Mouse (Mus musculus) megakaryocyte, embryonic 14.5 days (primary cell): ENCODE data around the gene Slc44a1. TPM values are rescaled to one million over a fixed set of nuclear protein-coding genes. Genes with fewer than 3 reads are reported as not detected.

Experiments
- H3K27me3 ChIP-seq: replicated peaks from 2 replicates; pipeline ENCODE3; 2012; ENCODE audit warnings: inconsistent platforms
- H3K36me3 ChIP-seq: replicated peaks from 2 replicates; pipeline ENCODE3; 2012; ENCODE audit warnings: low read length, inconsistent platforms, mixed read lengths
- H3K4me1 ChIP-seq: 2 replicates; pipeline ENCODE4 v1.6.1; 2012; ENCODE audit warnings: inconsistent platforms
- H3K4me3 ChIP-seq: replicated peaks from 2 replicates; pipeline ENCODE3; 2012; ENCODE audit warnings: moderate library complexity, mild to moderate bottlenecking, inconsistent platforms
- H3K9me3 ChIP-seq: 2 replicates; pipeline ENCODE4 v1.6.1; 2012; ENCODE audit warnings: inconsistent platforms
- FLI1 ChIP-seq: IDR thresholded peaks from 2 replicates; pipeline ENCODE4 v1.6.1; 2012; ENCODE audit warnings: low read length, inconsistent platforms, mixed read lengths
- GATA1 ChIP-seq: IDR thresholded peaks from 3 replicates; pipeline ENCODE4 v1.6.1; 2012; ENCODE audit warnings: mixed read lengths, low read length, inconsistent platforms, borderline replicate concordance
- polyA plus RNA-seq: library from polyadenylated mRNA; stranded (reverse); fragments of >175 nt; gene quantifications from 2 replicates; pipeline ENCODE4 v1.2.3, GENCODE M21; 2012; ENCODE audit warnings: low replicate concordance; ENCODE audit not compliant: insufficient read depth

Slc44a1 gene
- polyA plus RNA-seq, 1 experiment, result 6.2 TPM

- Histone ChIP-seq H3K9me3 (peaks cover 12% of the 10 kb centered on the region), H3K4me3 (no peak overlapping the region), H3K27me3 (no peaks in the 10 kb centered on the region), H3K4me1 (peaks cover 40% of the 10 kb centered on the region), H3K36me3 (no peaks in the 10 kb centered on the region)
- TF ChIP-seq FLI1 (no peak), GATA1 (no peak)
Measured at GRCm38 (mm10) chr4:53591941-53592340, 151.7 kb downstream of the Slc44a1 start.

- Histone ChIP-seq H3K4me1 (peaks cover 42% of the 10 kb centered on the region), H3K27me3 (no peaks in the 10 kb centered on the region), H3K36me3 (no peaks in the 10 kb centered on the region), H3K4me3 (no peak overlapping the region), H3K9me3 (peaks cover 10% of the 10 kb centered on the region)
- TF ChIP-seq FLI1 (no peak), GATA1 (no peak)
Measured at GRCm38 (mm10) chr4:53592386-53592785, 152.2 kb downstream of the Slc44a1 start.

- peak overlapping the region; percentile 74 for H3K4me3 ChIP-seq
- peaks cover 42% of the 10 kb centered on the region for H3K4me1 ChIP-seq
- no peaks in the 10 kb centered on the region for H3K9me3 ChIP-seq
- no peaks in the 10 kb centered on the region for H3K36me3 ChIP-seq
- peaks cover 2% of the 10 kb centered on the region for H3K27me3 ChIP-seq
- TF ChIP-seq FLI1, result no peak
- TF ChIP-seq GATA1, result no peak
Measured at GRCm38 (mm10) chr4:53594204-53594603, 154.0 kb downstream of the Slc44a1 start.

DNA sequence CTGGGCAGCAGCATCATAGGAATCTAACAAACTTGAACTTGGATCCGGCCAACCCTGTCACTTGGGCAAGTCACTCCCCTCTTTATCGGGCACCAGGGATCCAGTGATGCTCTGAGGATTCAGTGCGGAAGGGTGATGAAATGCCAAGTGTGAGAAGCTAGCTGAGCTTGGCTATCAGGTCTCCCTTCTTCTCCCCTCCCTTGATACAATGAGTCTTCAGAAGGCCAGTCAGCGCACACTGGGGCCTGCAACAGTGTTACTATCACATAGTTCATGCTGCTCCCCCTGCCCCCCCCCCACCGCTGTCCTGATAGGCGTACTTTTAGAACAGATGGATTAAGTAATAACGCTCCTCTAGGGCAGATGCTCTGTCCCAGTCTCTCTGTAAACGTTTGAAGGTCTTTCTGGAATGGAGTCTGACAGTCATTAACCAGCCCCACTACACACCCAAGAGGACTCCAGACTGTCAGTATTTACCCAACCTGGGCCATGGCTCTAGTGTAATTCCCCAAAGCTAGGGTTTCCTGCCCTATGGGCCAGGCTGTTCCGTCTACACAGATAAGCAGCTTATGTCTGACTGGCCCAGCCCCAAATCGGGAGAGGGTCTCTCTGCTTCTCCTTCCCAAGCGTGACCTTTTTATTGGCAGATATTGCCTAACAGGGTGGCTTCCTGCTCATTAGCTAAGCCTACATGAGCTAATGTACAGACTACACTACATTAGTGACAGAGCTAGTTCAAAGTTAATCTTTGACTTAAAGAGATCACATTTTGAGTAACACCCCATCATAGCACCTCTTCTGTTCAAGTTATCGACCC is 155.2 kb downstream of the Slc44a1 start:
- Histone ChIP-seq H3K27me3 (peaks cover 2% of the 10 kb centered on the region), H3K36me3 (no peaks in the 10 kb centered on the region), H3K9me3 (no peaks in the 10 kb centered on the region), H3K4me1 (peaks cover 42% of the 10 kb centered on the region), H3K4me3 (no peak overlapping the region)
- no peak for TF ChIP-seq FLI1
- TF ChIP-seq GATA1, result no peak

GRCm38 (mm10) chr4:53596063-53596895 is 156.1 kb downstream of the Slc44a1 start:
- H3K4me1 ChIP-seq, result peaks cover 38% of the 10 kb centered on the region
- H3K4me3 ChIP-seq, result no peak overlapping the region
- TF ChIP-seq FLI1 (no peak), GATA1 (no peak)
- no peaks in the 10 kb centered on the region for H3K36me3 ChIP-seq
- H3K27me3 ChIP-seq, result peaks cover 2% of the 10 kb centered on the region
- H3K9me3 ChIP-seq, result no peaks in the 10 kb centered on the region

DNA sequence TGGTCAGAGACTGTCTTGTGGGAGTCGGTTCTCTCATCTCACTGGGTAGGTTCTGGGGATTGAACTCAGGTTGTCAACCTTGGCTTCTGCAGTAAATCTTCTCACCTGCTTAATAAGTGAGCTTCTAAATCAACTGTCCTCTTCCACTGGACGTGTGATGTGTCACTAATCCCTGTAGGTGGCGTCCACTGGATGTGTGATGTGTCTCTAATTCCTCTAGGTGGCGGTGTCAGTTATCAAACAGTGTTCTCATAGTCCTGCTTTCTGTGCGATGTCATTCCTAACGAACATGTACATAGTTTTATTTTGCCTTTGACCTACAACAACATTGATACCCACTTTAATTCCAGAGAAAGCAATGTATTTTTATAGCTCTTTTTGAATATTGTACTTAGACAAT is 160.2 kb downstream of the Slc44a1 start:
- no peaks in the 10 kb centered on the region for H3K36me3 ChIP-seq
- no peak overlapping the region for H3K4me3 ChIP-seq
- H3K4me1 ChIP-seq, result peaks cover 8% of the 10 kb centered on the region
- peaks cover 2% of the 10 kb centered on the region for H3K27me3 ChIP-seq
- H3K9me3 ChIP-seq, result no peaks in the 10 kb centered on the region
- TF ChIP-seq FLI1, result no peak
- no peak for TF ChIP-seq GATA1

- H3K9me3 ChIP-seq, result no peaks in the 10 kb centered on the region
Measured at GRCm38 (mm10) chr4:53614576-53615225, 174.5 kb downstream of the Slc44a1 start.

DNA sequence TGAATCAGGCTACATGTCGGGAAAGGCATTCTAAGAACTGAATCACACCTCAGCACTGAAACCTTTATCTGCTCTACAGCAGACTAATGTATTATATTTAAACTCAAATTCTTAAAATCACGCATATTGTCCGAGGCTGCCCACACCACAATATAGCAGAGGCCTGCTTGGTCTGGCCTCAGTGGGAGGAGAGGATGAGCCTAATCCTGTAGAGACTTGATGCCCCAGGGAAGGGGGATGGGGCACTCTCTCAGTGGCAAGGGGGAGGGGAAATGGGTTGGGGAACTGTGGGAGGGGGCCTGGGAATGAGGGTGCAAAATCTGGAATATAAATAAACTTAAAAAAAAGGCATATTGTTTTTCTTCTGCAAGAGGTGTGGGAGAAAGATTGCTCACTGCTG is 177.8 kb downstream of the Slc44a1 start:
- no peak for TF ChIP-seq FLI1
- TF ChIP-seq GATA1, result no peak
- Histone ChIP-seq H3K36me3 (no peaks in the 10 kb centered on the region), H3K4me1 (no peaks in the 10 kb centered on the region), H3K4me3 (no peak overlapping the region), H3K27me3 (peaks cover 12% of the 10 kb centered on the region), H3K9me3 (no peaks in the 10 kb centered on the region)

More at GRCm38 (mm10) chr4:53614576-53615225, 174.5 kb downstream of the Slc44a1 start:
- Histone ChIP-seq H3K27me3 (peaks cover 5% of the 10 kb centered on the region), H3K4me3 (no peak overlapping the region), H3K36me3 (no peaks in the 10 kb centered on the region), H3K4me1 (no peaks in the 10 kb centered on the region)
- TF ChIP-seq FLI1, result no peak
- TF ChIP-seq GATA1, result no peak

DNA sequence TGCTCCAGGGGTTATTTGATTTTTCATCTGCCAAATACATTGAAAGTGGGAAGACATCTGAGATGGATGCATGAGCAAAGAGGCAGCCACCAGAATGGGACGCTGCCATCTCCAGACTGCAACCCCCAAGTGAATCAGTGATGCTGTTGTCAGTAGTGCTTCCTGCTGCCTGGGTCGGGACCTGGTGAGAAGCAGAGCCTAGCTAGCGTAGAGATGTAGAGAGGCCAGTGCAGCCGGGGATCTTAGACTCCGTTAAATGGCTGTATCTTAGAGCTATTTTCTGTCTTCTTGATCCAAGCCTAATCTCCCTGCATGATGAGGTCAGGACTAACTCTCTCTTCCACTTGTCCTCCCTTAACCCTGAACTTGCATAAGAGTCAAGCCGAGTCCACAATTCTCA is 179.9 kb downstream of the Slc44a1 start:
- Histone ChIP-seq H3K9me3 (no peaks in the 10 kb centered on the region), H3K27me3 (peaks cover 15% of the 10 kb centered on the region), H3K4me1 (no peaks in the 10 kb centered on the region), H3K36me3 (no peaks in the 10 kb centered on the region), H3K4me3 (no peak overlapping the region)
- TF ChIP-seq FLI1 (no peak), GATA1 (no peak)

DNA sequence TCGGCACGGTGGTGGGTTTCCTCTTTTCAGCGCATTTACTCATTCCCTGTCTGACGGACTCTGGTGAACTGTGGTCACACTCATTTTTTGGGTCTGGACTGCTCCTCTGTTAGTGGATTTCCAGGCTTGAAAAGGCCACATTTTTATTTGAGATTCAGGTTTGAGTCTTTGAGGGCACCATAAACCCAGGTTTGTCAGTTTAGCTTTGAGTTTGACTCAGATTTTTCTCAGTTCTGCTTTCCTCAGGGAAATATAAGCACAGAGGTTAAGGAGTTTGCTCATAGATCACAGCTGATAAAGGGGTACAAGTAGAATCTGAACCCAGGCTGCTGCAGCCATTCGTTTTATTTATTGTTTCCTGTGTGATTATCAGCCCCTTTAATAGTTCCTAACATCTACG is 180.9 kb downstream of the Slc44a1 start:
- TF ChIP-seq GATA1, result no peak
- TF ChIP-seq FLI1, result no peak
- H3K27me3 ChIP-seq, result peaks cover 16% of the 10 kb centered on the region
- H3K4me3 ChIP-seq, result no peak overlapping the region
- no peaks in the 10 kb centered on the region for H3K9me3 ChIP-seq
- no peaks in the 10 kb centered on the region for H3K4me1 ChIP-seq
- no peaks in the 10 kb centered on the region for H3K36me3 ChIP-seq
